Mouse (Mus musculus) mesoderm, embryonic 11.5 days (tissue): ENCODE data around the gene Sytl4.
A peak's percentile ranks its signal among the peaks of the same experiment; 100 is the strongest.

ENCODE experiments used
- DNase-seq: peaks from one replicate; pipeline ENCODE4 v3.0.0-alpha.2; 2012; ENCODE audit warnings: low read depth, low spot score

The Sytl4 gene

DNA sequence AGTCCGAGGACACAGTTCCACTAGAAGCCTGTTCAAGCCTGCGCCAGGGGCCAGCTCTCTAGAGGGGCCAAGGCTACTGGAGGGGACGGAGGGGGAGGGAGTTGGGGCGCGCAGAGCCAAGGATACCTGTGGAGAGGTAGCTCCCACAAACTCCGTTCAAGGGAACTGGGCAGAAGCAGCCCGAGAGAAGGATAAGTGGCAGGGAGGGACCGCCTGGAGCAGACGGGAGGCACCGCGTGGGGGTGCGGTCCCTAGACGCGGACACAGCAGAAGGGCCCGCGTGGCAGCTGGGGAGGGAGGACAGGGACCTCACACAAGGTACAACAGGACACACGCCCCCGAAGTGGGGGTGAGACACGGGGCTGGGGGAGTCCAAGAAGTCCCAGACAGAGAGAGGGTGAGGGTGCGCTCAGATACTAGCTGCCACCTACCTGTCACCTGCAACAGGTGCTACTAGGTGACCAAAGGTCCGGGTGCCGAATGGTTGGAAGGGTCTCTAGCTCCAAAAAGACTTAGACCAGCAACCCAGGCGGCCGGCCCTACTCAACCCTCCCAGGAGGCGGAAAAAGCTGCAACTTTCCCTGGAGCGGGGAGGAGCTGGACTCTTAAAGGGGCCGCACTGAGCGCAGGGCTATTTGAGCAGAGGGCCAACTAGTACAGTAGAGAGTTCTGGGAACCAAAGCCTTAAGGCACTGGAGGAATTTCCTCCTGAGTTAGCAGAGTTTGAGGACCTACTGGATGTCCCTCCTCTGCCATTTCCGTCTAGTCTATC, at the start of gene Sytl4:
Gene Sytl4 (minus strand): TSS at position 582 of the 772 bp plus-strand sequence.
- DNase-seq, result peak; percentile 29

DNA sequence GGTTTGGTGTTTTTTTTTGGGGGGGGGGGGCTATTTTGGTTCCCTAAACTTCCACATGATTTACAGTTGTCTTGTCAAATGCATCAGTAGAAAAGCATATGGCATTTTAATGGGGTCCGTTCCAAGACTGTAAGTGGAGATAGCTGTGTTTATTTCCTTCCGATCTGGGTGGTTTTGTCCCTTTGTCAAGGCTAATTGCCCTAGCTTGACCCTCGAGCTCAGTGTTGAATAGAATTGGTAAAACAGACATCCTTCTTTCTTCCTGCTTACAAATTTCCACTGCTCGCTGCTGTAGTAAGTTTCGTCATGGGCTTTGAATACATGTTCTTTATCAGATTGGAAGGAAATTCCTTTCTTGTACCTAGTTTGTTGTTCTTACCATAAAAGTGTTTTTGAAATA, 39.1 kb upstream of the Sytl4 start:
- DNase-seq, result peak; percentile 6

DNA sequence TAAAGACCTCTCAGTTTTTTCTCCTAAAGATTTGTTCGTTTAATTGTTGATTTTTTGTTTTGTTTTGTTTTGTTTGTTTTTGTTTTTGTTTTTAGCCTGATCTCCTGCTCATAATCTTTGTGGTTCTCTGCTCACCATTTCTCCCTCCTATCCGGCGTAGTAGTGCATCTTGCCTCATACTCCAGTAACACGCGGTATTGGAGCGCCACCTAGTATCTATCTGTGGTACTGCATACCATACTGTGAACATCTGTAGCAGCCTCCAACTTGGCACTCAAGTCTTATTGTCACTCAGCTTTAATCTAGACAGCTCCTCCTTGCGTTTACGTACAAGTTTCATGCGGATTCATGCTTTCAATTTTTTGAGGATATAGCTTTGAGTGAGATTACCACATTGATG, 37.4 kb upstream of the Sytl4 start:
- DNase-seq, result peak; percentile 66

DNA sequence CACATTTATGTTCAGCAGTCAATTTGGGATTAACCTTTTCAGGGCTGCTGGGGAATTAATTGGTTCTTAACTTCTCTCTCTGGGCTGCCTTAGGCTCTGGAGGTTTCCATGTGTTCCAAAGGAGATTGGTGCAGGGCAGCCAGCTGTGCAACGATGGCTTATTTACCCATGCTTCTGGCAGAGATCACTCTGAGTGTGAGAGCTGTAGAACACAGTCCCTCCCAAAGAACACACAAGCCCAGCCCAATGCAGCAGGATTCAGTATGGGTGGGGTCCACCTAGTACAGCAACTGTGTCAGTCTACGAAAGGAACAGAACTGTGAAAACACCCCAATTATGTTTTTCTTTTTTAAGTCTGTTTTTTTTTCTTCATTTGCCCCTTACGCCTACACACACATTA, 14.3 kb upstream of the Sytl4 start:
- DNase-seq, result no peak

DNA sequence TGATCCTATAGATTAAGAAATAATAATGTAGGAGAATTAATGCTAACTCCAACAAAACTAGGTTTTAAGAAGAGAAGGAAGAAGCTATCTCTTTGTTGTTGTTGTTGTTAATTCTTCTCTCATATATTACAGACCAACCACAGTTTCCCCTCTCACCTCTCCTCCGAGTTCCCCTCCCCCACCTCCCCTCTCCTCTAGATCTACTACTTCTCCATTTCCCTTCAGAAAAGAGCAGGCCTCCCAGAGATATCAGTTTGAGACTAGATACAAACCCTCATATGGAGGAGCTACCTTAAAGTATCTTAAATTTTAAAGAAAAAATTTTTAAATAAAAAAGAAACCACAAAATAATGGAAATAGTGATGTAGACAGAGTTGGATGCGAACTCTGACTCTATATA, 17.0 kb downstream of the Sytl4 start:
- DNase-seq, result no peak

DNA sequence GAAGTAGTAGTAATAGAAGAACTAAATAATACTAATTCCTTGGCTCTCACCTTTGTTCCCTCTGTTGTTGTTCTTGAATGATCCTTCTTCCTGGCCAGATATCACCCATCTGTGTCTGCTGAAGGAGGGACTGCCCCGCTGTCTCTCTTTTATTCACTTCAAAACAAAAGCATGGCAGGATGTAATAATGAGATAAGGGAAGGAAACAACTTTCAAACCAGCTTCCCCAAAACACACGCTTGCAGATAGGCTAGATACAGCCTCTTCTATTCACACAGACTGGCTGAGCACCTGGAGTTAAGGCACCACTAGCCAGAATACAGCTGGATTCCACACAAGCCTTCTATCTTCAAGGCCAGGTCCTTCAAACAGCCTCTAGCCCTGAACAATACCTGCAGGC, 21.0 kb downstream of the Sytl4 start:
- no peak for DNase-seq

DNA sequence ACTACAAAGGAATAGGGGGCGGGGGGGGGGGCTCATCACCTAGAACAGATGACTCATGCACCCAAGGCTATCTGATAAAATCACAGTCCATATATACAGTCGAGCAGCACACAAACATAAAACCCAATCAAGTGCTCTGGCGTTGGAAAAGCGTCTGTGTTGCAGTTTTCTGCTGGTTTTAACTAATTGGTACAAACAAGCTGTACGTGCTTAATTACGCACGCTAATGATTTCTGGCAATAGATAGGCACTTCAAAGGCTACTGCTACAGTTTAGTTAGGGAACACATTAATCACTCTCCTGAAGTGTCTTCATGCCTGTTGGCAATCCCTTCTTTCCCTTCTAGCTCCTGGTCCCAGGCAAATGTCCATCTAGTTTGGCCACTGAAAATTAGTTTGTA, 27.0 kb downstream of the Sytl4 start:
- no peak for DNase-seq

DNA sequence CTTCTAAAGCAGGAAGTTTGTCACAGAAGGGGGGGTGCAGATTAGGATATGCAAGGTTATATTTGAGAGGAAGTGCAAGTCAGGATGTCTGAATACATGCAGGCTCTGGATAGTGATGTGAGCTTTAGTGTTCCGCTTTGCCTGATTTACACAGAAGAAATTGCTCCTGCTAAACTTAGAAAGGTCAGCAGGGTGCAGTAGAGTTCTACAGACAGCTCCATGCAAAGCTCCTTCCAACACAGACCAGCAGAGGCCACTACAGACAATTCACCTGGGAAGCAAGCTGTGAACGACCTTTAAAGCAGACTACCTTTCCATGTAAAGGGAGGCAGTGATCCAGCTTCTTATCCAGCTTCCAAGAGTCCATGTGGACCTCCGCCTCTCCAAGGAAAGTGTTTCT, 34.2 kb downstream of the Sytl4 start:
- DNase-seq, result peak; percentile 64

DNA sequence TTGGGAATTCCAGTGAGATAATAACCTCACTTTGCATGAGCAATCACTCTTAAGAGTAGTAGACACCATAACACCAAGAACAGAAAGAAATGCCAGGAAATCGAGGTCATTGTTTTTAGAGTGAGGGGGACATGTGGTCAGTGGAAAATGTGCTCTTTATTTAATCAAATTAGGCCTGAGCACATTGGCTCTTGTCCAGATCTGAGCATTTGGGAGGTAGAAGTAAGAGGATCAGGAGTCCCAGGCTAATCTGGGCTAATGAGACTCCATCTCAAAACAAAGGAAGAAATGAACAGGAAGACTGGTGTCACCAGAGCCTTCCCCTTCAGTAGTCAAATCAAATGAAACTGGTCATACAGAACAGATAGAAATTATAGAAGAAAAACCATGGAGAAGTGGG, 42.1 kb downstream of the Sytl4 start:
- DNase-seq, result no peak

DNA sequence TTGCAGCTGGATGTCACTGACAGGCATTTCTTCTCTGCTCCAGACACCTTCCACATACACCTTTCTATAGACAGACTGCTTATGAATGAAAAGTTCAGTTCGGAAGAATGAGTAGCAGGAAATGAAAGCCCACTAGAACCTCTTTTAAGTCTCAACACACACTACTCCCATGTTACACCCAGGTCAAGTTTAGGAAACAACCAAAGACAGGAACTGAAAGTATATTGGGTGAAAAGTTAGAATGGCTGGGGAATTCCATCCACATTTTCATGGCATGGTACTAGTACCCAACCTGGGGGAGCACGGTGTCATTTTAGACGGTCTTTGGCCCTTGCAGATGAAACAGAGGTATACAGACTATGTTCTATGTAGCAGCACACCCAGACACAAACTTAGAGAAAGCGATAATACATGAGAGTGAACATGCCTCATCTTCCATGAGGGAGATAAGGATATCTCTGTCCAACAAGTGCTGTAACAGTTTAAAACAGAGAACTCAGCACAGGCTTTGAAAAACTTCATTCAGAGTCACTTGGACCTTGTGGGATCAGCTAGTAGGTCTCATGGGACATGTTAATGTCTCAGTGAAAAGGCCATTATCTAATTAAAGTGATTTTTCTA, 44.9 kb downstream of the Sytl4 start:
- no peak for DNase-seq

DNA sequence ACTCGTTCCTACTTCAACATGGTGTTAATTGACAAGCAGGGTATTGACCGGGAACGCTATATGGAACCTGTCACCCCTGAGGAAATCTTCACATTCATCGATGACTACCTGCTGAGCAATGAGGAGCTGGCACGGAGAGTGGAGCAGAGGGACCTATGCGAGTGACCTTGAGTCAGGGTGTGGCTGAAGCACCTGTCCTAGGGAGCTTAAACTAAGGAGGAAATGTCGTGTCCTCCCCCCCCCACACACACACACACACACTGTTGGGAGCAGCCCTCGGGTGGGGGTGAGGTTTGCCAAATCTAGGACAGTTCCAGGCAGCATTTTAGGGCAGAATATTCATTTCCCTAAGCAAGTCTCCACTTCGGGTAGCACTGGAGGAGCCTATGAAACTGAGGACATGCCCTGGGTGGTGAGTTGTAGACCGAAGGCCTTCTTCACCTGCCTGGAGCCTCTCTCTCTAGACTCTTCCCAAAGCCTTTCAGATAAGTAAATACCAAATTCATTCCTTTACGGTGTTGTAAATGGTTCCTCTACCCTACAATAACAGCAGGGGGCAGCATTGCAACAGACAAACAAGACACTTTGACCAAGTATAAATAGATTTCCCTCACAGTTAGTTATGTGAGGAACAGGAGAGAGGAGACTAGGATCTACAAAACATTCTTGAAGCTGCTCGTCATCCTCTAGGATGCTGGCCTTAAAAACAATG, 50.2 kb downstream of the Sytl4 start:
- DNase-seq, result peak; percentile 44

DNA sequence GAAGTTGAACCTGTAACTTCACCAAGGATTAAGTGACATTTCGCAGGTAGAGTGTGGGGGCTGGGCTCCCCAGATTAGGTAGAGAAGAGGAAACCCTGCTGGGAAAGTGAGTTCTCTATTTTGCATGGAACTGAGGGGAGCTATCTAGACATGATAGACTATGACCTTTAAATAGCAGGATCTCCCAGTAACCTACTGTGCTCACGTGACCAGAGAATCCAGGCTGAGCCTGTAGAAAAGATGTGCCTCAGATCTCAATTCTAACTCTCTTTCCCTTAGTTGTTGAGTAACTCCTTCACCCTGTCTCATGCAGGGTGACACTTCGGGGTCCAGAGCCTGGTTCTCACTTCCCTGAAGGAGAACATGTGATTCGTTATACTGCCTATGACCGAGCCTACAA, 54.9 kb downstream of the Sytl4 start:
- DNase-seq, result no peak

DNA sequence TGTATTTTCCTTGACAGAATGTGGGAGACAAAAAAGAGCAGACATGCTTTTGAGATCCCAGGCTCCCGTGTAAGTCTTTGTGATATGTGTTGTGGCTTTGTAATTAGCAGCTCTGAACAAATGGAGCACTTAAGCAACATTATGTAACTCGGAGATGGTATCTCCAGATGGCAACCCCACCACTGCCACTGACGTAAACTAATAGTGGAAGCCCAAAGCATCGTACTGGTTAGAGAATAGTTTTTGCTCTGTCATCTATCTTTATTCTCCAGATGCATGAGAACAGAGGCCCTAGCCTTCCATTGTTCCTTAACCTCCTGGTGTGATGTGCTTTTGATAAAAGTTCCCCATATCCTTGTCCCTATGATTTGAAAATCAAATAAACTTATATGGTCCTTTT, 60.4 kb downstream of the Sytl4 start:
- no peak for DNase-seq

DNA sequence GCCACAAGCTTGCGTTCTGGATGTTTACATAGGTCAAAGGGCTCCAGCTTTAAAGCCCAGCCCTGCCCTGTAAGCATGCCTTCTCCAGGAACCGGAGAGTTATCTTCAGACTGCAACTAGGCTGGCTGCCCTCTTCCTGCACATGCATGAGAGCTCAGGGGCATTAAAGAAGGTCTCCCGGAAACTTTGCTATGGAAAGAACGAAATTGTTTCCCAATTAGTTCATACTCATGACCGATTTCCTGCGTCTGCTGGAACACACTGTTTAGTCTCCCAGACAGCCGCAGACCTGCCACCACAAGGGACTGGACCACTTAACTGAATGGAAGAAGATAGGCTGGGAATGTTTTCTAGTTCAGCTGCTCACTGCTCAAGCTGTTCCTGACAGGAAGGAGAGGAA, 67.4 kb downstream of the Sytl4 start:
- DNase-seq, result no peak

DNA sequence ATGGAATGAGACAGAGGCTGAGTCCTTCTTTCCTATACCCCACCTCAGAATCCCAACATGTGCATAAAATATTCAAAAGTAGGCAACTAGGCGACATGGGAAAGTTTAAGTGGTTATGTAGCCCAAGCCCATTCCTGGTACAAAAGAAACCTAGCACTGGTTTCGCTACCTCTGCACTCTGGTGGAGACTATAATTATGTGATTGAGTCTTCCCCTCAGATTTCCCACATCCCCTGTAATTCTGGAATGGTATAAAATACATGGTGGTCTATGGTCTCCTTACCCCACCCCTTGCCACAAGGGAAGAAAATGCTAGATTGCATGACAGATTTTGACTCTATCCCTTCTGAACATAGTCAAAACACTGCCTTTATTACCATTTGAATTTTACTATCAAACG, 68.6 kb downstream of the Sytl4 start:
- no peak for DNase-seq

DNA sequence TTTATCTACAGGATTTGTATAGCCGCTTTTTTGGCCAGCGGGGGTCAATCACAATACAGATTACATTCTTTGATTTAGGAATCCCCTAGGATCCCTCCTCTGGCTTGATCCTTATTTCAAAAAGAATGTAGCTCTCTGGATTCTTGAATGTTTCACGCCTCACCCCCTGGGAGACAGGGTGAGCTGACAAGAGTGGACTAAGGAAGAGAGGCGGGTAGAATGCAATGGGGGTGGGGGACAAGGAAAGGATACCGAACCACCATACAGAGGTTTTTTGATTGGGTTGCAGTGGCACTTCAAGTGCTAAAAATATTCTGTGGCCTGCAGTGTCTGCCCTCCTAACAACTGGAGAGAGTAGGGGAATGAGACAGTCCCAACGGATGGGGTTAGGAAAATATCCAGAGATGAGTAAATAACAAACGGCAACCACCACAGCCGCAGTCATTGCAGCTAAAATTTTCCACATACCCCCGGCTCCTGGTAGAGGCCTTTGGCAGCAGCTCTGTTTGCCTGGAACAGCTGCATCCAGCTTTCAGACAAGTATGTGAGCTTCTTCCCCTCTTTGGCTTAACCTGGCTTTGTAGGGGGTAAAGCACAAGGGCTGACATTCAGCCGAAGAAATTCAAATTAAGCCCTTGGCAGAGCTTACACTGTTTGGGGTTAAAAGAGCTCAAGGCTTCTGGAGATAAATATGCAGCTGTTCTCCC, 70.1 kb downstream of the Sytl4 start:
- DNase-seq, result no peak

DNA sequence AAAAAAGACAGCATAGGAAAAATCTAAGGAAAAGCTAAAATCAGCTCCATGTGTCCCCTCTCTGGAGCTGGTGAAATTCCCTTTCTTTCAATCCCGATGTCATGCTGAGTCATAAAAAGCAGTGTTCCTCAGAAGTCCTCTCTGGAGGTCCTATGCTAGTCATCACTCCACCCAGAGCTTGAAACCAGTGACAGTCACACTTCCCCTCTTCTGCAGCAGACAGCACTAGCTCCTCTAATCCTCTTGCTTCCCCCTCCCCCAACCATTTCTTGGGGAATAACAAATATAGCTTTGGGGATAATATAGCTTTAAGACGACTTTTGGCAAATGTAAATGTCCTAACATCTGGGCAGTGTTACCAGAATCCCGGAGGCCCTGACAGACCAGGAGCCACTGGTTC, 73.4 kb downstream of the Sytl4 start, which contains the start of gene Srpx2:
Gene Srpx2 (plus strand): TSS at position 166 of the 400 bp plus-strand sequence.
- no peak for DNase-seq

DNA sequence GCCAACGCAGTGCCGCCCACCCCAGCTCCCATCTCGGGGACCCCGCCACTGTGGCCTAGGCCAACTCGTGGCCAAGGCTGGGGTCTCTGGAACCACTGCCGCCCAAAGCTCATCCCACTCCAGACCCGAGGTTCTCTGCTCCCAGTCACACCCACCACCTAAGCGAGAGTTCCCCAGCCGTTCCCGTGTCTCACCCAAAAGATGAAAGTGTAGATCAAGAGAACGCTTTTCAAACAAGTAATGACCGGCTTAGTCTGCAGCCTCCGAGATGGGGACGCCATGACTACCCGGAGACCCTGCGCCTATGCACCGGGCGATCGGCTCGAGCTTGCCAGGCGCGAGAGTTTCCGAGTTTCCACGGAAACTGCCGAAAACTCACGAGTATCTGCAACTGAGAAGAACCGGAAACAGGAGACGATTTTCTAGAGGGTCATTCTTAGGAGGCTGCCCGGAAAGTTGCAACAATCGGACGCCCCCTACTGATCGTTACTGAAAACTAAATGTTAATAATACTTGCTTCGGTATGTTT, 83.5 kb downstream of the Sytl4 start, which contains the start of gene Tspan6:
Gene Tspan6 (minus strand): TSS at position 416 of the 529 bp plus-strand sequence.
- DNase-seq, result peak; percentile 91

DNA sequence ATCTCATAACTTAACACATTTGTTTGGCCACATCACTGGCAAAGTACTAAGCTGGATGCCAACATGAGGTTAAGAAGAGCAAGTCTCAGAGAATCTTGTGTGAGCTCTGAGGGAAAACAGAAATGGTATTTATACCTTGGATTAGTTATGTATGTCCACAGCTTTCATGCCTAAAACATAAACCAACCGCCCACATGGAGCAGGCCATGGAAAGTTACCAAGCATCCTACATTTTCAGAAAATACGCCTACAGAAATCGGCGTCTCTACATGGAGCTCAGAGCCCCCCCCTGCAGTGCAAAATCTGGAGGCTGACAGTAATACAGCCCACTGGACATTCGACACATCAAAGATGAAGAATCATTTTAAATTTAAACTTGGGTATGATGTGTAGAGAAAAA, 93.5 kb downstream of the Sytl4 start:
- no peak for DNase-seq

DNA sequence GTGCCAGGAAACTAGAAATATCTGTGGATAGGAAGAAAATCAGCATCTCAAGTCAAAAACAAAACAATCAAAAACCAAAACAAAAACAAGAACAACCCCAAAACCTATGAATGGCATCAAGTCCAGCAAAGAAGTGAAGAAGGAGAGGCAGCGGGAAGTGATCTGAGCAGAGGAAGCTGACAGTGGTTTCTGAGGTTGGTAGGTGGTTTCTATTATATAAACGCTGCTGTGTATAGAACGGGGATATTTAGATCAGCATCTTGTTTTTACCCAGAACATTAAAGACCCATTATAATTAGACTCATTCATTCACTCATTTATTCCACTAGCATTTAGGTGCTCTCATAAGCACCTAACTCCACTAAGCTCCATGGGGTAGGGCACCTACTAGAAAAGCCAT, 94.3 kb downstream of the Sytl4 start:
- DNase-seq, result no peak
